Mouse (Mus musculus) left cerebral cortex, adult 2 months (tissue): Measurements from ENCODE around the gene Apoe. TPM values are rescaled to one million over a fixed set of nuclear protein-coding genes. Genes with fewer than 3 reads are reported as not detected.

Experiments used
- DNase-seq, 2 experiments: peaks; one replicate each; pipeline ENCODE4 v3.0.0; 2021 to 2022; ENCODE audit warnings: low spot score in 2 of 2, mixed read lengths in 1 of 2; ENCODE audit errors: extremely low spot score in 1 of 2
- H3K27ac ChIP-seq: fragments of 200-600 bp; 2 replicates; pipeline ENCODE4 v1.8.1; 2022
- H3K4me3 ChIP-seq: fragments of 200-600 bp; 2 replicates; pipeline ENCODE4 v1.8.1; 2022
- CTCF ChIP-seq: fragments of 200-600 bp; IDR thresholded peaks from 2 replicates; pipeline ENCODE4 v1.8.1; 2022; ENCODE audit warnings: antibody characterized with exemption, mild to moderate bottlenecking, moderate library complexity
- intact Hi-C: fragments of 180-260 bp; cut with DNase I; formaldehyde crosslinking; loops from one replicate; pipeline ENCODE4 v1.15.1; 2025
- total RNA-seq, 2 experiments: library from RNA; stranded (reverse); gene quantifications; 2 replicates each; pipeline ENCODE4 v1.2.3; 2021

Gene Apoe
- total RNA-seq, 2 experiments from 2014 or later, result 1,824 to 1,912 TPM

- peak in 1 of 2 experiments; percentile 47 for DNase-seq
Measured at GRCm38 (mm10) chr7:19714836-19715235, 15.8 kb upstream of the Apoe start.

GRCm38 (mm10) chr7:19713598-19713997, 14.6 kb upstream of the Apoe start:
- Histone ChIP-seq H3K4me3 (no peak overlapping the region), H3K27ac (no peak overlapping the region)
- no peak for TF ChIP-seq CTCF
- no peak for DNase-seq
- intact Hi-C loops, result loop anchor here (1.0 to 10.0 kb wide), 2 partner anchors 44 to 709 kb away; partner anchors contain the start of gene Irf2bp1

More at GRCm38 (mm10) chr7:19714836-19715235, 15.8 kb upstream of the Apoe start:
- Histone ChIP-seq H3K27ac (peak overlapping the region; percentile 90), H3K4me3 (peak overlapping the region; percentile 91)
- intact Hi-C loops, result loop anchor here (10.0 kb wide), 1 partner anchor 710 kb away; the partner anchor contains the start of gene Irf2bp1
- no peak for TF ChIP-seq CTCF

GRCm38 (mm10) chr7:19713196-19713595, 14.2 kb upstream of the Apoe start:
- intact Hi-C loops, result loop anchor here (1.0 to 10.0 kb wide), 2 partner anchors 44 to 708 kb away; partner anchors contain the start of gene Irf2bp1
- H3K4me3 ChIP-seq, result no peak overlapping the region
- peak; percentile 54 for TF ChIP-seq CTCF
- H3K27ac ChIP-seq, result no peak overlapping the region; the same call in 1 of the 2 replicates
- DNase-seq, result no peak

- intact Hi-C loops, result loop anchor here (10.0 kb wide), 1 partner anchor 708 kb away; the partner anchor contains the start of gene Irf2bp1
- no peak overlapping the region for H3K4me3 ChIP-seq
- H3K27ac ChIP-seq, result no peak overlapping the region
- TF ChIP-seq CTCF, result peak; percentile 61
- no peak for DNase-seq
Measured at GRCm38 (mm10) chr7:19712414-19712813, 13.4 kb upstream of the Apoe start.

GRCm38 (mm10) chr7:19710650-19711049, 11.7 kb upstream of the Apoe start:
- TF ChIP-seq CTCF, result no peak
- intact Hi-C loops, result loop anchor here (10.0 kb wide), 1 partner anchor 706 kb away; the partner anchor contains the start of gene Irf2bp1
- Histone ChIP-seq H3K27ac (no peak overlapping the region), H3K4me3 (no peak overlapping the region)
- no peak for DNase-seq

GRCm38 (mm10) chr7:19705271-19705670, 6.3 kb upstream of the Apoe start:
- DNase-seq, result no peak
- Histone ChIP-seq H3K27ac (no peak overlapping the region), H3K4me3 (no peak overlapping the region)
- intact Hi-C loops, result no loop called here
- TF ChIP-seq CTCF, result no peak

GRCm38 (mm10) chr7:19704475-19704874, 5.5 kb upstream of the Apoe start:
- TF ChIP-seq CTCF, result no peak
- DNase-seq, result no peak
- intact Hi-C loops, result loop anchor here (5.0 kb wide), 1 partner anchor 297 kb away; no protein-coding TSS in a partner anchor
- Histone ChIP-seq H3K4me3 (no peak overlapping the region), H3K27ac (no peak overlapping the region)

GRCm38 (mm10) chr7:19702859-19703555, 4.0 kb upstream of the Apoe start:
- TF ChIP-seq CTCF, result no peak
- DNase-seq, result no peak
- H3K4me3 ChIP-seq, result no peak overlapping the region
- H3K27ac ChIP-seq, result no peak overlapping the region
- intact Hi-C loops, result loop anchor here (5.0 kb wide), 1 partner anchor 296 kb away; no protein-coding TSS in a partner anchor

GRCm38 (mm10) chr7:19701069-19701761, 2.2 kb upstream of the Apoe start:
- TF ChIP-seq CTCF, result peak; percentile 73
- H3K27ac ChIP-seq, result peak overlapping the region; percentile 83
- DNase-seq, result peak; percentile 54 to 68
- no peak overlapping the region for H3K4me3 ChIP-seq
- intact Hi-C loops, result loop anchor here (1.0 to 5.0 kb wide), 2 partner anchors 32 to 294 kb away; no protein-coding TSS in a partner anchor

GRCm38 (mm10) chr7:19700299-19701068, 1.5 kb upstream of the Apoe start:
- peak overlapping the region; percentile 83 for H3K27ac ChIP-seq
- DNase-seq, result no peak
- no peak overlapping the region for H3K4me3 ChIP-seq
- intact Hi-C loops, result loop anchor here (1.0 to 5.0 kb wide), 2 partner anchors 31 to 293 kb away; no protein-coding TSS in a partner anchor
- TF ChIP-seq CTCF, result no peak

- Histone ChIP-seq H3K27ac (peak overlapping the region; percentile 69; the same call in 1 of the 2 replicates), H3K4me3 (no peak overlapping the region)
- no peak for DNase-seq
- intact Hi-C loops, result loop anchor here (5.0 kb wide), 1 partner anchor 292 kb away; no protein-coding TSS in a partner anchor
- no peak for TF ChIP-seq CTCF
Measured at GRCm38 (mm10) chr7:19699827-19700148, 800 bp upstream of the Apoe start.
